Mouse (Mus musculus) brown adipose tissue, adult 24 weeks (tissue): Measurements from ENCODE around the gene Cuta. TPM values are rescaled to one million over a fixed set of nuclear protein-coding genes. Genes with fewer than 3 reads are reported as not detected.
A peak's percentile ranks its signal among the peaks of the same experiment; 100 is the strongest.

Source experiments
- H3K27ac ChIP-seq: fragments of 200-500 bp; replicated peaks from 2 replicates; pipeline ENCODE4 v1.5.1; 2012; ENCODE audit warnings: low read depth, mild to moderate bottlenecking, low read length
- H3K4me1 ChIP-seq: fragments of 200-500 bp; 2 replicates; pipeline ENCODE4 v1.6.1; 2012; ENCODE audit warnings: low read length, mixed read lengths; ENCODE audit not compliant: control insufficient read depth, insufficient read depth, insufficient read length
- H3K4me3 ChIP-seq: fragments of 200-500 bp; 2 replicates; pipeline ENCODE4 v1.5.1; 2012; ENCODE audit warnings: low read depth, mild to moderate bottlenecking, low read length, moderate library complexity; ENCODE audit not compliant: insufficient read depth
- polyA plus RNA-seq: library from polyadenylated mRNA; stranded (reverse); fragments of >200 nt; gene quantifications from 2 replicates; pipeline ENCODE4 v1.2.4, GENCODE M21; 2012; ENCODE audit not compliant: missing spikeins, insufficient read depth, insufficient read length

The Cuta gene
- polyA plus RNA-seq, 1 experiment, result 142 TPM

DNA sequence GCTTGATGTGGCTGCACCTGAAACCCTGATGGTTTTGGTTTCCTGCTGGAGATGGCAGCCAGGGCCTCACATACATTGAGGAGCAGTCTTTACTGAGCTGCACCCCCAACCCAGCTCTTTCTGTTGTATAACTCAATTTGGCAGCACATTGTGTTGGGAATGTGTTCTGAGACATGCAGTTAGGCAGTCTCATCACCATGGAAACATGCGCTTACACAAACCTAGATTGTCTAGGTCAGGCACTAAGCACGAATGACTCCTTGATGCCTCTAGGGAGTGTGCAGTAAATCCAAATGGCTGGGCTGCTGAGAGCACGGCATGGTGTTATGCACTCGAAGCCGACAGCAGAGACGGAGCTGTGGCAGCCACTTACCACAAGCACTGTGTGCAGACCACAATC is 45.0 kb downstream of the Cuta start:
- H3K4me3 ChIP-seq, result no peak overlapping the region
- H3K27ac ChIP-seq, result no peak overlapping the region
- no peaks in the 10 kb centered on the region for H3K4me1 ChIP-seq

DNA sequence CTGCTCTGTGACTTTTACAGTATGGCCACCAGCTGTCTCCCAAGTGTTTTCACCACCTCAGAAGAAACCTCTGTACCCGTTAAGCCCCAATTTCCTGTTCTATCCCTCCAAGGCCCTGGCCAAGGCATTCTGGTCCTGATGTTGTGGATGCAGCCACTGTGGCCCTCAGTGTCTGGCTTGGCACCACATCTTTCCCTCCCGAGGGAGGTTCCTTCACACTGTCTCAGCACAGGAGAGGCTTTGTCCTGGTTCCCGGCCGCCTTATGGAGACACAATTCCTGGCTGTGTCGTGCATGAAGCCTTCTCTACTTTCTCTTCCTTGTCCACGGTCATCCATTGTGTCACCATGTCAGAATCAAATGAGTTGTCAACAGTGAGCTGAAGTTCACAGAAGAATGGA is 45.9 kb downstream of the Cuta start:
- Histone ChIP-seq H3K4me1 (no peaks in the 10 kb centered on the region), H3K4me3 (no peak overlapping the region), H3K27ac (no peak overlapping the region)

DNA sequence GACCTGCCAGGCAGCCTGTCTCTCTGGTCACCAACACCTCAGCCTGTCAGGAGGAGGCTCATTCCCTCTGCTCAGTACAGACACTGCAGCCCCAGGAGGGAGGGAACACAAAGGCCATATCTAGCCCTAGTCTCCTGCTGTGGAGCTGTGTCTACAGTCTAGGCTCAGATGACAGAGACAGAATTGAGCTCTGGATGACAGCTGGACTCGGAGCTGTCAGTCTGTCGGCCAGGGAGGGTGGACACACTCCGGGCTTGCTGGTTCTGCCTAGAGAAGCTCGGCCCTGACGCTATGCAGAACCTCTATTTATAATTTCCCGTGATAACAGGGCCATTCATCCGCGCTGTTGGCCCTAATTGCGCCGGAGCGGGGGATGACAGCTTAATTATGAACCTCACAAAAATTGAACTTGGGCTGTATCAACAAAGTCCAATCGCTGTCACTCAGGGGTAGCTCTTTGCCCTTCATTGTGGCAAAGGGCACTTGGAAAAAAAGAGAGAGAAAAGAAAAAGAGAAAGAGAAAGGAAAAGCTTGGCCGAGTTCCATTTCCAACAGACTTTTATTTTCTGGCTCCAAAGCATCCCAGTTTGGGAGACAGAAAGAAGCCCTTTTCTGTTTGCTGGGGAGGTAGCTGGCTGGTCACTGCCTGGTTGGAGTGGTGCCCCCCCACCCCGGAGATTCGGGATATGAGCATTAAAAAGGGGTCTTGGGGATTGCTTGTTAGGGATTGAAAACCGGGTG is 46.6 kb downstream of the Cuta start:
- Histone ChIP-seq H3K4me3 (peak overlapping the region; percentile 22; the same call in 1 of the 2 replicates), H3K4me1 (no peaks in the 10 kb centered on the region), H3K27ac (no peak overlapping the region)

DNA sequence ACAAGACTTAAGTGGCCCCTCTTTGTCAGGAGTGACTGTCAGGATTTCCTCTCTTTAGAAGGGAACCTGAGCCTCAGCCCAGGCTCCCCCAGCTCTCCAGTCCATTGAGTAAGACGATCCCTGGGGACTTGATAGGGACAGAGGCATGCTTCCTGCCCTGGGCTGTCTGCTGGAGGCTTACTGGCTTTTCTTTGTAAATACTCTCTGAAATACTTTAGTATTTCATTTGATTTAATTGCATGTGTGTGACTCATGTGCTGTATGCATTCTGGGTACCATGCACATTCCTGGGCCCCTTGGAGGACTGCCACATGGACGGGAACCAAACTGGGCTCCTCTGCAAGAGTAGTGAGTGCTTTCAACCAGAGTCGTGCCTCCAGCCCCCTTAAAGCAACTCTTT is 51.4 kb downstream of the Cuta start:
- Histone ChIP-seq H3K4me3 (no peak overlapping the region), H3K27ac (no peak overlapping the region), H3K4me1 (no peaks in the 10 kb centered on the region; the same call in 1 of the 2 replicates)

DNA sequence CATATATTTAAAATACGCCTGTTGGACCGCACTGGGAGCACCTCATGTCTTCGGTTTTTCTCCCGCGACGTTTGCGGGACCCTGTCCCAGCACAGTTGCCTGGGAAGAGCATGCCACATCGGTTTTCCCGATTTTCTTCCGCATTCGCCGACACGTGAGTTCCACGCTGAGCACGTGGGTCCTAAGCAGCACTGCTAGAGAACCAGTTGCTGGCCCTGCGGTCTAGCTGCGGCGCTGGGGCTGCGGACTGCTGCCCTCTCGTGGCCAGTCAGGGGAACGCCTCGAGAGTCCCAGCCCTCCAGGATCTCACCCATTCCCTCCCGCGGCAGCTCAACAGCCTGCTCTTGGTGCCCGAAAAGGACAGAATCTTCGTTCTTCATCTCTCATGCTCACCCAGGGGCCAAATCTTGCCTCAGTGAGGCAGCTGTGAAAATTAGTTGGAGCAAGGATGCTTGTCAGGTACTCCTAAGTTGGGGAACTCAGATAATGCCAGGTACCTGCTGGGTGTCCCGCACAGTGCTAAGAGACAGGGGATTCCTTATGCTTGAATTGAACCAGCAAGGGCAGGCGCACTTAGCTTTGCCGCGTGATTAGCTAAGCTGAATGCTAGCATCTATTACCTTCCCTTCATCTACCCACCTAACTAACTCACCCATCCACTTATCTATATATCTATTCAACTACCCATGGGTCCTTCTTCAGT is 53.2 kb downstream of the Cuta start:
- H3K27ac ChIP-seq, result no peak overlapping the region
- peak overlapping the region; percentile 63 for H3K4me3 ChIP-seq
- H3K4me1 ChIP-seq, result no peaks in the 10 kb centered on the region; the same call in 1 of the 2 replicates

DNA sequence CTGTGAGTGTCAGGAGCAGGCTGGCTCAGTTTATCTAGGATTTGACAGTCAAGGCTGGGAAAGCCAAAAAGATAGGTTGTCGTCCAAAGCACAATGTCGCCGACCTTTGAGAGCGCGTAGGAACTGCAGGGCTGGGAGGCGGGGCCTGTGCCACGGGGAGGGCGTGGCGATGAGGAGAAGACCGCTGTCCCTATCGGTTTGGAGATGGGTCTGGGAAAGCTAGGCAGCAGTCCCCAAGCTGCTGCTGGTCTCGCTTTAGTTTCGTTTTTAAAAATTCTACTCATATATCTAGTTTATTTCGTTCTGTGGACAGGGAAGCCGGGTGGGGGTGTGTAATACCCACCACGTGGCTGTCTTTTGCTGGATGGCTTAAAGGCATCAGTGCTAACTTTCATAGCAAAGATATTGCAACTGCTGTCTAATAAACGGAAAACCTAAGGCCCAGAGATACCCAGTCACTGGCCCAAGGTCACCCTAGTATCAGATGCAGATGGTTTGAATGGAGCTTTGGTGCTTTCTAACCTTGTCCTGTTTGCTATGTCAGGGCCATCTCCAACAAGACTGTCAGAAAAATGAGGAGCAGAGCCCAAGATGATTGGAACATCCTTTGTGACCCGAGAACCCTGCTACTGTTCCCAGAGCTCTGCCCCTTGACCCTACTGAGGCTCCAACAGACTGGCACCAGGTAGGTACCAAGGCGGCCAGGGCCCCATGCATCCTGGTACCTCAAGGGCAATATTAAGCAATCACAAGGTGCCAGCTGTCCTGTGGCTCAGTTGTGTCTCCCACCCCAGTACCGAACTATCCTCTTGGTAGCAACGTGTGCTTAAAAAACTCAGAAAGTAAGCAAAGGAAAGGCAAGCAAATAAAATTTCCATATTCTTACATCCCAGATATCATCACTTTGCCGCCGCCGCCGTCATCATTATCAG is 54.1 kb downstream of the Cuta start:
- Histone ChIP-seq H3K4me3 (peak overlapping the region; percentile 63), H3K27ac (no peak overlapping the region), H3K4me1 (no peaks in the 10 kb centered on the region; the same call in 1 of the 2 replicates)

Other genes with a start within 250 kb of the Cuta start
- gene Crebrf, start 223.9 kb downstream of the Cuta start, polyA plus RNA-seq, result 16.0 and 26.6 TPM in 2 replicates
- 18.3 and 26.8 TPM in 2 replicates for gene Bnip1, start 158.5 kb downstream of the Cuta start, polyA plus RNA-seq
- gene Nkx2-5, start 94.6 kb downstream of the Cuta start, polyA plus RNA-seq, result not detected in 2 replicates
- not detected in 2 replicates for gene Kifc5b, start 22.5 kb downstream of the Cuta start, polyA plus RNA-seq
- gene Phf1, start 6.5 kb downstream of the Cuta start, polyA plus RNA-seq, result 13.1 and 15.7 TPM in 2 replicates
- gene Syngap1, start 1.7 kb upstream of the Cuta start, polyA plus RNA-seq, result 1.1 and 1.6 TPM in 2 replicates
- gene Zbtb9, start 33.6 kb upstream of the Cuta start, polyA plus RNA-seq, result 2.4 and 3.0 TPM in 2 replicates
- 29.3 and 35.0 TPM in 2 replicates for gene Bak1, start 89.4 kb upstream of the Cuta start, polyA plus RNA-seq
- gene Itpr3, start 117.7 kb upstream of the Cuta start, polyA plus RNA-seq, result 1.2 and 1.3 TPM in 2 replicates
- 311 and 350 TPM in 2 replicates for gene Uqcc2, start 194.3 kb upstream of the Cuta start, polyA plus RNA-seq
- gene Ip6k3, start 228.2 kb upstream of the Cuta start, polyA plus RNA-seq, result 0.44 TPM in 1 of 2 replicates, not detected in the other